Comparison of ENCODE assay signal across 24 mouse cellular contexts in genomic region chr10:59277729-59278475, GRCm38 (mm10). TPM values are rescaled to one million over a fixed set of nuclear protein-coding genes. Genes with fewer than 3 reads are reported as not detected.
A peak's percentile ranks its signal among the peaks of the same experiment; 100 is the strongest.
DNase-seq lines count a peak whose midpoint lies in the region; ATAC-seq and TF ChIP-seq lines count a peak whose summit lies in the region.
"Had no signal": no experiment of that assay in that cellular context is flagged by ENCODE, and none has a peak within 500 bp of the region (broad histone marks: within the 10 kb centered on the region; RNA-seq: fewer than 3 reads in every experiment).

No protein-coding gene starts in this region.

- DNase-seq in hindbrain, postnatal 0 days (ENCODE audit: low spot score) = no peak
- DNase-seq in liver, embryonic 11.5 days (ENCODE audit: low spot score) = no peak
- peak; percentile 19 for DNase-seq in liver, postnatal 0 days
- DNase-seq in adrenal gland, postnatal 4 days (ENCODE audit: low spot score in 2 of 2) = no peak
- no peak for DNase-seq in testis, postnatal 14 days (ENCODE audit: low spot score)
- DNase-seq: cerebellum, adult 18-20 months; cerebellum, postnatal 36 days; embryo, embryonic 11 days; gastrocnemius, postnatal 36 days; heart, postnatal 36 days; layer of hippocampus, adult 9-11 months; thymus, adult 2 months had no signal

- H3K36me3 ChIP-seq in hindbrain, embryonic 16.5 days (ENCODE audit: control insufficient read depth, insufficient read depth, low read length) = no peaks in the 10 kb centered on the region
- no peaks in the 10 kb centered on the region for H3K36me3 ChIP-seq in hindbrain, postnatal 0 days (ENCODE audit: insufficient read depth, low read length)
- H3K36me3 ChIP-seq in liver, embryonic 15.5 days (replicated peaks) = no peaks in the 10 kb centered on the region
- H3K36me3 ChIP-seq in liver, embryonic 11.5 days (ENCODE audit: control insufficient read depth, insufficient read depth, low read length) = no peaks in the 10 kb centered on the region
- H3K36me3 ChIP-seq in liver, postnatal 0 days (replicated peaks; ENCODE audit: insufficient read depth, low read length) = no peaks in the 10 kb centered on the region
- H3K36me3 ChIP-seq: embryonic facial prominence, embryonic 13.5 days; forebrain, embryonic 12.5 days; heart, embryonic 15.5 days; limb, embryonic 13.5 days; stomach, embryonic 15.5 days had no signal

- no peak overlapping the region for H3K4me3 ChIP-seq in hindbrain, embryonic 16.5 days (ENCODE audit: low read length)
- no peak overlapping the region for H3K4me3 ChIP-seq in hindbrain, postnatal 0 days (ENCODE audit: low read length)
- no peak overlapping the region for H3K4me3 ChIP-seq in liver, embryonic 15.5 days (replicated peaks)
- H3K4me3 ChIP-seq in liver, embryonic 11.5 days (ENCODE audit: low read depth, low read length) = no peak overlapping the region
- H3K4me3 ChIP-seq in liver, postnatal 0 days (ENCODE audit: low read depth, low read length) = no peak overlapping the region
- H3K4me3 ChIP-seq: embryonic facial prominence, embryonic 13.5 days; erythroblast, embryonic 14.5 days; forebrain, embryonic 12.5 days; heart, embryonic 15.5 days; limb, embryonic 13.5 days; stomach, embryonic 15.5 days had no signal

- 0 out of 2 replicates have a peak, but pooled peaks have one; percentile 15 for TF ChIP-seq EP300 in liver, postnatal 0 days (IDR thresholded peaks at IDR 0.05; ENCODE audit: low read depth)

- H3K4me1 ChIP-seq in hindbrain, embryonic 16.5 days (ENCODE audit: control insufficient read depth, insufficient read depth, low read depth, low read length) = no peaks in the 10 kb centered on the region
- H3K4me1 ChIP-seq in hindbrain, postnatal 0 days (ENCODE audit: insufficient read depth, low read length) = no peaks in the 10 kb centered on the region
- H3K4me1 ChIP-seq in liver, embryonic 15.5 days (replicated peaks) = peaks cover 8% of the 10 kb centered on the region; the same call in 1 of the 2 replicates
- H3K4me1 ChIP-seq in liver, embryonic 11.5 days (replicated peaks; ENCODE audit: control insufficient read depth, insufficient read depth, low read length) = no peaks in the 10 kb centered on the region; the same call in 1 of the 2 replicates
- H3K4me1 ChIP-seq in liver, postnatal 0 days (ENCODE audit: insufficient read depth) = no peaks in the 10 kb centered on the region
- H3K4me1 ChIP-seq: forebrain, embryonic 12.5 days; limb, embryonic 13.5 days had no signal

- no peaks in the 10 kb centered on the region for H3K27me3 ChIP-seq in hindbrain, embryonic 16.5 days (replicated peaks; ENCODE audit: control insufficient read depth, insufficient read depth, low read length)
- H3K27me3 ChIP-seq in hindbrain, postnatal 0 days (ENCODE audit: insufficient read depth, low read length) = no peaks in the 10 kb centered on the region
- no peaks in the 10 kb centered on the region for H3K27me3 ChIP-seq in liver, embryonic 15.5 days
- H3K27me3 ChIP-seq in liver, embryonic 11.5 days (replicated peaks; ENCODE audit: control insufficient read depth, insufficient read depth, low read length) = no peaks in the 10 kb centered on the region
- H3K27me3 ChIP-seq in liver, postnatal 0 days (ENCODE audit: insufficient read depth, low read length) = no peaks in the 10 kb centered on the region
- H3K27me3 ChIP-seq: embryonic facial prominence, embryonic 13.5 days; forebrain, embryonic 12.5 days; heart, embryonic 15.5 days; limb, embryonic 13.5 days; stomach, embryonic 15.5 days had no signal

- TF ChIP-seq CTCF in hindbrain, postnatal 0 days (IDR thresholded peaks at IDR 0.05; ENCODE audit: low read depth) = no peak
- no peak for TF ChIP-seq CTCF in liver, postnatal 0 days (IDR thresholded peaks at IDR 0.05; ENCODE audit: low read depth)

- H3K9ac ChIP-seq in hindbrain, embryonic 16.5 days (ENCODE audit: low read depth, low read length) = no peak overlapping the region
- no peak overlapping the region for H3K9ac ChIP-seq in hindbrain, postnatal 0 days (replicated peaks; ENCODE audit: low read length)
- H3K9ac ChIP-seq in liver, embryonic 15.5 days = no peak overlapping the region
- no peak overlapping the region for H3K9ac ChIP-seq in liver, embryonic 11.5 days (ENCODE audit: low read depth, low read length)
- H3K9ac ChIP-seq in liver, postnatal 0 days (replicated peaks) = no peak overlapping the region; the same call in 1 of the 2 replicates
- H3K9ac ChIP-seq: embryonic facial prominence, embryonic 13.5 days; forebrain, embryonic 12.5 days; heart, embryonic 15.5 days; hindbrain, embryonic 14.5 days; limb, embryonic 13.5 days; lung, embryonic 14.5 days; stomach, embryonic 15.5 days had no signal

- no peak overlapping the region for H3K27ac ChIP-seq in hindbrain, embryonic 16.5 days (ENCODE audit: low read depth, low read length)
- no peak overlapping the region for H3K27ac ChIP-seq in hindbrain, postnatal 0 days
- peak overlapping the region; percentile 16; the same call in 1 of the 2 replicates for H3K27ac ChIP-seq in liver, embryonic 15.5 days (replicated peaks)
- no peak overlapping the region for H3K27ac ChIP-seq in liver, embryonic 11.5 days (ENCODE audit: low read depth, low read length)
- peak overlapping the region; percentile 83 for H3K27ac ChIP-seq in liver, postnatal 0 days (ENCODE audit: low read depth)
- H3K27ac ChIP-seq: embryonic facial prominence, embryonic 13.5 days; forebrain, embryonic 12.5 days; heart, embryonic 15.5 days; hindbrain, embryonic 14.5 days; limb, embryonic 13.5 days; stomach, embryonic 15.5 days had no signal

- no peaks in the 10 kb centered on the region for H3K9me3 ChIP-seq in hindbrain, embryonic 16.5 days (ENCODE audit: control insufficient read depth, low read length)
- H3K9me3 ChIP-seq in hindbrain, postnatal 0 days (ENCODE audit: low read length) = no peaks in the 10 kb centered on the region
- no peaks in the 10 kb centered on the region for H3K9me3 ChIP-seq in liver, embryonic 15.5 days (replicated peaks)
- H3K9me3 ChIP-seq in liver, embryonic 11.5 days (ENCODE audit: control insufficient read depth, low read length) = no peaks in the 10 kb centered on the region
- no peaks in the 10 kb centered on the region for H3K9me3 ChIP-seq in liver, postnatal 0 days (ENCODE audit: low read length)
- H3K9me3 ChIP-seq: embryonic facial prominence, embryonic 13.5 days; forebrain, embryonic 12.5 days; heart, embryonic 15.5 days; limb, embryonic 13.5 days; stomach, embryonic 15.5 days had no signal

- 67% methylated on average over 5 of the region's 5 CpGs for WGBS in hindbrain, embryonic 16.5 days
- 58% methylated on average over 5 of the region's 5 CpGs for WGBS in hindbrain, postnatal 0 days
- 39% methylated on average over 4 of the region's 5 CpGs for WGBS in liver, embryonic 15.5 days (ENCODE audit: insufficient replicate concordance)
- whole genome bisulfite sequencing in liver, embryonic 11.5 days = 56% methylated on average over 4 of the region's 5 CpGs
- WGBS in liver, postnatal 0 days (ENCODE audit: insufficient replicate concordance) = 40% methylated on average over 5 of the region's 5 CpGs

- H3K4me2 ChIP-seq in hindbrain, embryonic 16.5 days (ENCODE audit: low read length) = no peak overlapping the region
- no peak overlapping the region for H3K4me2 ChIP-seq in hindbrain, postnatal 0 days (ENCODE audit: low read depth, low read length)
- H3K4me2 ChIP-seq in liver, embryonic 15.5 days = peak overlapping the region; percentile 25; the same call in 1 of the 2 replicates
- H3K4me2 ChIP-seq in liver, embryonic 11.5 days = no peak overlapping the region
- H3K4me2 ChIP-seq in liver, postnatal 0 days (ENCODE audit: low read depth, low read length) = peak overlapping the region; percentile 52
- H3K4me2 ChIP-seq: embryonic facial prominence, embryonic 13.5 days; forebrain, embryonic 12.5 days; heart, embryonic 15.5 days; hindbrain, embryonic 14.5 days; limb, embryonic 13.5 days; stomach, embryonic 15.5 days had no signal

- ATAC-seq in hindbrain, embryonic 16.5 days = peak; percentile 69; the same call in 1 of the 2 replicates
- no peak for ATAC-seq in hindbrain, postnatal 0 days
- peak; percentile 69 for ATAC-seq in liver, embryonic 15.5 days (ENCODE audit: insufficient read depth)
- no peak; the same call in 1 of the 2 replicates for ATAC-seq in liver, embryonic 11.5 days (replicated peaks; ENCODE audit: low FRiP score)
- 0 out of 2 replicates have a peak, but pooled peaks have one; percentile 27 for ATAC-seq in granulocyte monocyte progenitor cell, adult 5-6 weeks (replicated peaks; ENCODE audit: poor library complexity, severe bottlenecking)
- ATAC-seq in liver, postnatal 0 days = peak; percentile 90
- ATAC-seq: CD4-positive, CD25-positive, alpha-beta regulatory T cell, adult 4 months had no signal

RNA-seq across cellular contexts. Expression of gene P4ha1, which starts 45.2 kb away (rescaled TPM):
- polyA plus RNA-seq in hindbrain, embryonic 16.5 days (2015; fragmentation: Nextera tagmentation; extraction: Ambion mirVana) = 31.4 and 36.3 TPM in 2 replicates
- 17.6 and 18.3 TPM in 2 replicates for total RNA-seq in hindbrain, postnatal 0 days (2014; rRNA removed)
- 12.7 and 13.3 TPM in 2 replicates for polyA plus RNA-seq in hindbrain, postnatal 0 days (2015; fragmentation: Nextera tagmentation; extraction: Ambion mirVana)
- polyA plus RNA-seq in liver, embryonic 15.5 days (2015; fragmentation: Nextera tagmentation; extraction: Ambion mirVana) = 13.6 and 14.8 TPM in 2 replicates
- 60.6 and 61.1 TPM in 2 replicates for polyA plus RNA-seq in liver, embryonic 11.5 days (2014; fragmentation: Nextera tagmentation; extraction: Ambion mirVana)
- total RNA-seq in granulocyte monocyte progenitor cell, adult 5-6 weeks (2014; fragmentation: Nextera tagmentation) = 18.4 and 23.4 TPM in 2 replicates
- total RNA-seq in granulocyte monocyte progenitor cell, adult 5-6 weeks (2017) = 40.1 and 46.9 TPM in 2 replicates
- polyA plus RNA-seq in liver, postnatal 0 days (2015; fragmentation: Nextera tagmentation; extraction: Ambion mirVana) = 5.3 and 6.4 TPM in 2 replicates
- total RNA-seq in adrenal gland, postnatal 4 days (2021) = 10 to 100 TPM; 22.9 to 25.0 TPM

RNA-seq across cellular contexts. Expression of gene Sowahc, which starts 56.1 kb away (rescaled TPM):
- 20.1 and 21.9 TPM in 2 replicates for polyA plus RNA-seq in hindbrain, embryonic 16.5 days (2015; fragmentation: Nextera tagmentation; extraction: Ambion mirVana)
- 28.1 and 30.1 TPM in 2 replicates for total RNA-seq in hindbrain, postnatal 0 days (2014; rRNA removed)
- 12.4 and 12.5 TPM in 2 replicates for polyA plus RNA-seq in hindbrain, postnatal 0 days (2015; fragmentation: Nextera tagmentation; extraction: Ambion mirVana)
- 2.0 and 2.5 TPM in 2 replicates for polyA plus RNA-seq in liver, embryonic 15.5 days (2015; fragmentation: Nextera tagmentation; extraction: Ambion mirVana)
- polyA plus RNA-seq in liver, embryonic 11.5 days (2014; fragmentation: Nextera tagmentation; extraction: Ambion mirVana) = 3.6 and 4.5 TPM in 2 replicates
- 6.9 and 8.1 TPM in 2 replicates for total RNA-seq in granulocyte monocyte progenitor cell, adult 5-6 weeks (2014; fragmentation: Nextera tagmentation)
- 17.2 and 19.6 TPM in 2 replicates for total RNA-seq in granulocyte monocyte progenitor cell, adult 5-6 weeks (2017)
- 1.3 and 1.6 TPM in 2 replicates for polyA plus RNA-seq in liver, postnatal 0 days (2015; fragmentation: Nextera tagmentation; extraction: Ambion mirVana)
- 10 to 100 TPM; 22.6 to 23.2 TPM for total RNA-seq in adrenal gland, postnatal 4 days (2021)
- polyA plus RNA-seq: erythroblast, embryonic 14.5 days had no signal

RNA-seq across cellular contexts. Expression of gene Sept10, which starts 56.3 kb away (rescaled TPM):
- polyA plus RNA-seq in hindbrain, embryonic 16.5 days (2015; fragmentation: Nextera tagmentation; extraction: Ambion mirVana) = 14.6 and 15.4 TPM in 2 replicates
- total RNA-seq in hindbrain, postnatal 0 days (2014; rRNA removed) = 13.6 and 15.2 TPM in 2 replicates
- polyA plus RNA-seq in hindbrain, postnatal 0 days (2015; fragmentation: Nextera tagmentation; extraction: Ambion mirVana) = 18.3 and 20.4 TPM in 2 replicates
- 9.4 and 11.2 TPM in 2 replicates for polyA plus RNA-seq in liver, embryonic 15.5 days (2015; fragmentation: Nextera tagmentation; extraction: Ambion mirVana)
- 28.4 and 30.9 TPM in 2 replicates for polyA plus RNA-seq in liver, embryonic 11.5 days (2014; fragmentation: Nextera tagmentation; extraction: Ambion mirVana)
- 8.8 and 11.6 TPM in 2 replicates for total RNA-seq in granulocyte monocyte progenitor cell, adult 5-6 weeks (2014; fragmentation: Nextera tagmentation)
- total RNA-seq in granulocyte monocyte progenitor cell, adult 5-6 weeks (2017) = 7.7 and 17.8 TPM in 2 replicates
- 11.6 and 11.8 TPM in 2 replicates for polyA plus RNA-seq in liver, postnatal 0 days (2015; fragmentation: Nextera tagmentation; extraction: Ambion mirVana)
- 10 to 100 TPM; 63.2 to 64.6 TPM for total RNA-seq in adrenal gland, postnatal 4 days (2021)
- polyA plus RNA-seq: erythroblast, embryonic 14.5 days had no signal

Comparison
In these comparisons a context has a peak if more than half of its experiments do, and no peak if none do; other contexts are left out.
1. ATAC-seq: peak in hindbrain, embryonic 16.5 days (single experiment), liver, embryonic 15.5 days (single experiment), granulocyte monocyte progenitor cell, adult 5-6 weeks (single experiment) and liver, postnatal 0 days (single experiment); none in hindbrain, postnatal 0 days (single experiment) and liver, embryonic 11.5 days (single experiment).
2. H3K27ac ChIP-seq: peak in liver, embryonic 15.5 days (single experiment) and liver, postnatal 0 days (single experiment); none in hindbrain, embryonic 16.5 days (single experiment), hindbrain, postnatal 0 days (single experiment) and liver, embryonic 11.5 days (single experiment).
3. H3K4me2 ChIP-seq: peak in liver, embryonic 15.5 days (single experiment) and liver, postnatal 0 days (single experiment); none in hindbrain, embryonic 16.5 days (single experiment), hindbrain, postnatal 0 days (single experiment) and liver, embryonic 11.5 days (single experiment).